Mouse (Mus musculus) spleen, postnatal 10 days (tissue): Measurements from ENCODE around the gene Zfp580.

Source experiments
- DNase-seq, 2 experiments: peaks; one replicate each; pipeline ENCODE4 v3.0.0; 2021 to 2022; ENCODE audit warnings: low spot score in 2 of 2

Gene Zfp580

GRCm38 (mm10) chr7:5035628-5036027, 15.7 kb upstream of the Zfp580 start:
- no peak for DNase-seq

GRCm38 (mm10) chr7:5036136-5036535, 15.2 kb upstream of the Zfp580 start:
- no peak for DNase-seq

DNA sequence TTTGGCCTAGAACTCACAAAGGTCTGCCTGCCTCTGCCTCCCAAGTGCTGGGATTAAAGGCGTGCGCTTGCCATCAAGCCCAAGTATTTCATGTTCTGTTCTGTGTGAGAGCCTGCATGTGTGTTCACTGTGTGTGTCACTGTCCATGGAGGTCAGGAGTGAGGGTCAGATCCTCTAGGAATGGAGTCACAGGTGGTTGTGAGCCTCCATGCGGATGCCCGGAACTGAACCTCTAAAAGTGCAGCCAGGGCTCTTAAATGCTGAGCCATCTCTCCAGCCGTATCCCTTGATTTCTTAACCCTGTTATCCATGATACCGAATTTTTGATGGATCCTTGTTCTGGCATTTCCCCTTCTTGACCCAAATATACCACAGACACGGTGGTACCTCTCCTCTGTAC, 14.3 kb upstream of the Zfp580 start:
- no peak for DNase-seq

- DNase-seq: no peak
Measured at GRCm38 (mm10) chr7:5037467-5037866, 13.9 kb upstream of the Zfp580 start.

DNA sequence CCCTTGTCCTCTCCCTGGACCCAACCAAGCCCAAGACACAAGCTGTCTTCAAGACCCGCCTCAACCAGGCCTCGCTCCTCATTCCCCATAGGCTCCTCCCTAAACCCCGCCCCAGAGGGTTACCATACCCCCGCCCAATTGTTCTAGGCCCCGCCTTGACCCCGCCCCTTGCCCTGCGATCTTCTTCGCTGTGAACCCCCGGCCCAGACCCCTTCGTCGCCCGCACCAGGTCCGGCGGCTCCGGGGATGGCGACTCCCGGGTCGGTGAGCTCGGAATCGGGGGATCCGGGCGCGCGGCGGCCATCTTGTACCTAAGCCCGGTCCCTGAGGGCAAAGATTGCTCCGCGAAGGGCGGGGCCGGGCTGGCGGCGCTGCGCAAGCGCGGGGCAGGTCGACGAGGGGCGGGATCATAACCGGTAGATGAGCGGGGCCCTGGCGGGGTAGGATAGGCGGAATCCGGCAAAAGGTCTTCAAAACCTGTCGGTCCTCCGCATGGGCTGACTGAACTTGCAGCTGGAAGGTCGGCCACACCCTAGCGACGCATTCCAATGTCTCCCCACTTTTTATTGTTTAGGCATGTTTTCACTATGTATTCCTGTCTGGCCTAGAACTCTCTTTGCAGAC, 13.1 kb upstream of the Zfp580 start, which contains the start of gene Zfp784:
Gene Zfp784 (minus strand): TSS at position 338 of the 624 bp plus-strand sequence.
- DNase-seq: peak; percentile 95

GRCm38 (mm10) chr7:5038940-5039339, 12.4 kb upstream of the Zfp580 start:
- DNase-seq: peak in 1 of 2 experiments; percentile 20

DNA sequence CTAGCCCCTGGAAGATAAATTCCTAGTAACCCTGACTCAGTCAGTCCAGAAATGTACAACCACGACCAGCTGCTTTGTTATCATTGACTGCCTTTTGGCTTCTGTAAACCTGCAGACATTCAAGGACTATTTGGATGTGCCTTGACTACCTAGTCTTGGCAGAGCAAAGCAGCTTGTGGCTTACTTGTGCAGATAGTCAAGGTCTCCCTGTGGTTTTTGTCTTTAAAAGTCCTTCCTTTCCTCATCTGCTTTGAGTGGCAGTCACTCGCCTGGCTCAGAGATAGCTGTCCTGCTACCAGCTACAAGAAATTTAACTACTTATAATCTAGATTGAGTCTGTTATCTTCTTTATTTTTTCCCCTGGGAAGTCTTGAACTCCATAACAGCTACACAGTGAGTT, 6.4 kb upstream of the Zfp580 start:
- DNase-seq: no peak

DNA sequence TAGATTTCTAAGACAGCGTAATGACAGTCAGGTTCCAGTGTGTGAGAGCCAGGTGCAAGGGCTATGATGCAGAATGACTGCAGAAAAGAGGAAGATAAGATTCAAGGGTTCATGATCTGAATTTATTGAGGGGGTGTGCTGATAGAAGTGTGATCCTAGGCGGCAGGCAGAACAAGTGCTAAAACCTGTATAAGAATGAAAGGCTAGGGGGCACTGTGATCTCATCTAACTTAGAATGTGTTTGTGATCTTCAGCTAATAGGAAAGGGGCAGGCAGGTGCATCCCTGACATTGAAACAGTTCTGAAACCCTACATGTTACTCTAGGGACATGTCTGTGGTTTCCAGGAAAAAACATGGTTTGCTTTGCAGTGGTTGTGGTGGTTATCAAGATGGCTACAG, 5.2 kb upstream of the Zfp580 start:
- no peak for DNase-seq

DNA sequence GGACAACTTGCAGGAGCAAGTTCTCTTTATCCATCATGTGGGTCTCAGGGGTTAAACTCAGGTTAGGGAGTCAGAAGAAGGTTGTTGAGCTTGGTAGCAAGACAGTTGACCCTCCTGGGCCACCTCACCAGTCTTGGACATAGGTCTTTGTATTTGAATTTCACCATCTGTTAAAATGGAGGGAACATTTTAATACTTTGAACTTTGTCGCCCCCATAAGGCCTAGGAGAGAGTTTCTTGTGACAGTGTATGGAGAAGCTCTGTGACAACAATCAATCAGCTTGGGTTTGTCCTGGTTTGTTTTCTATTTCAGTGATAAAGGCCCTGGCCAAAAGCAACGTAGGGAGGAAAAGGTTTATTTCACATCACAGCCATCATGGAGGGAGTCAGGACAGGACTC, 4.0 kb upstream of the Zfp580 start:
- no peak for DNase-seq

DNA sequence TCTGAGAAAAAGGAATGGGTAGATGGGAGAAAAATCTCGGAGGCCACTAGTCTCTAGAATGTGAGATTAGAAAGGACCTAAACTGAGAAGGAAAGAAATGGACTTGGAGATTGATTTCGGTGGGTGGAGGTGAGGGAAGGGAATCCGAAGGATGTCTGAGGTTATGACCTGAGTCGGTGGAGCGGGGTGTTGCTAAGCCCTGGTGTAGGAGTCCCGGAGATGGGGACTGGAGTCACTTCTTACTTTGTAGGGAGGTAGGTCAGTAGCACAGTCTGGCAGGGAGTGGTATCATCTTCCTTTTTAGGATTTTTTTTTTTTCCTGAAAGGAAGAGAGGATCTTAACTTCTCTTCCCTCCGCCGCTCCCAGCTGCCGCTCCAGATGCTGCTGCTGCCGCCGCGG, 1.1 kb downstream of the Zfp580 start:
- no peak for DNase-seq

DNA sequence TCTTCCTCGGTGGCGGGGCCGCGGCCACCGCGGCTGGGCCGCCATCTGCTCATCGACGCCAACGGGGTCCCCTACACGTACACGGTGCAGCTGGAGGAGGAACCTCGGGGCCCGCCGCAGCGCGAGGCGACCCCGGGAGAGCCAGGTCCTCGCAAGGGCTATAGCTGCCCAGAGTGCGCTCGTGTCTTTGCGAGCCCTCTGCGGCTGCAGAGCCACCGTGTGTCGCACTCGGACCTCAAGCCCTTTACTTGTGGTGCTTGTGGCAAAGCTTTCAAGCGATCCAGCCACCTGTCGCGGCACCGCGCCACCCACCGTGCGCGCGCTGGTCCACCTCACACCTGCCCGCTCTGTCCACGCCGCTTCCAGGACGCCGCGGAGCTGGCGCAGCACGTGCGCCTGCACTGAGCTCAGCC, 1.6 kb downstream of the Zfp580 start:
- DNase-seq: no peak

GRCm38 (mm10) chr7:5053456-5054179, 2.3 kb downstream of the Zfp580 start:
- DNase-seq: no peak

DNA sequence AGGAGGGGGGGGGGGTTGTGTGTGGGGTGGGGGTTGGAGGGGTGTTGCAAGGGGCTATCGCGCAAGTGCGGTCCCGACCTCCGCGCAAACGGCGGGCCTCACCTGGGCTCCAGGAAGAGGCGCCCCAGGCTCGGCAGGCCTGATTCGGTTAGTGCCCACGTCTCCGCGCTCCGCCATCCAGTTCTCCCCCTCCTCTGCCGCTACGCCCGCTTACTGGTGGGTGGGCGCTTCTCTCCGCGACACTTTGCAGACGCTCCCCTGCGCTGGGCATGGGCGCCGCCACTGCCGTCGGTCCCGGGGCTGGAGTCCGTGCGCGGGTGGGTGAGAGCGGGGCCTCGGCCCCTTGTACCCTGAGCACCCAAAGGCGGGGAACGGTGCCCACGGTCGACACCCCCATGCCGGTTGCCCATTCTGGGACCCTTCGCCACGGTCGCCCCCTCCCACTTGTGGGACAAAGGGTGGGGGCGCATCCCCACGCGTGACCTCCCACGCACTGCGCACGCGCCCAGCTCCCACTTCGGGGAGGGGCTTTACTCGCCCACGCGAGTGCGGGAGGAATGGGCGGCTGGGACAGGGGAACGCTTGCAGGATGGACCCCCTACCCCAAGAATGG, 5.4 kb downstream of the Zfp580 start:
- no peak for DNase-seq

DNA sequence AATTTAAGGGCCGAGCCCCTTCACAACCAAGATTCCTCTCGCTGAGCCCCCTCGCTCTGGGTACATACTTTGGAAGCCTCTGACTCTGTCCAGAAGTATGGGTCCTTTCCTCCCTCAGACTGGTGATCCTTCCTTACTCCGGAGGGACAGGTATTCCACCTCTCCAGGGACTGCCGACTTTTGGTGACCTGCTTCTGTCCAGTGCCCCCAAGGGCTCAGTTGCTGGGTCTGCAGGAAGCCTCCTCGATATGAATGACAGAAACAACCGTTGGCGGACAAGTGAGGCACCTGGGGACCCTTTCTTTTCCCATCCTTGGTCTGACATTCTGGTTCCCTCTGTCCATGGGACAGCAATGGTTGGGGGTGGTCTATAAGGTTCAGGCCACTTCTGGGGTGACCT, 6.0 kb downstream of the Zfp580 start:
- DNase-seq: no peak

- peak in 1 of 2 experiments; percentile 58 for DNase-seq
Measured at GRCm38 (mm10) chr7:5057804-5058203, 6.5 kb downstream of the Zfp580 start.

DNA sequence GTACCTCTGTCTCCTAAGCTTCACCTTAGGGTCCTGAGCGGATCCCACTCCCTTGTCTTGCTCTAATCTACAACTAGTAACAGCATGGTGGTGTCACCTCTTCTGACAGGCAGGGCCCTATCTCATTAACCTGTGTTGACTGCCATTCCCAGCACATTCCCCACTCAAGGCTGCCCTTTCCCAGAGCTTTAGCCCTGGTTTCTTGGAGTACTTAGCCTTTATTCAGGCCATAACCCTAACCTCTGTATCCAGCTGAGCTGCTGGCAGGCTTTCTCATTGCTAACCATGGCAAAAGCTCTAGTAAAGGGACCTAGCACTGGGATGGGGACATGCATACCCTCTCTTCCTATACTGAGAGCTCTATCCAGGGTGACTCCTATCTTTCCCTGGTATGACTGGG, 7.3 kb downstream of the Zfp580 start:
- no peak for DNase-seq

DNA sequence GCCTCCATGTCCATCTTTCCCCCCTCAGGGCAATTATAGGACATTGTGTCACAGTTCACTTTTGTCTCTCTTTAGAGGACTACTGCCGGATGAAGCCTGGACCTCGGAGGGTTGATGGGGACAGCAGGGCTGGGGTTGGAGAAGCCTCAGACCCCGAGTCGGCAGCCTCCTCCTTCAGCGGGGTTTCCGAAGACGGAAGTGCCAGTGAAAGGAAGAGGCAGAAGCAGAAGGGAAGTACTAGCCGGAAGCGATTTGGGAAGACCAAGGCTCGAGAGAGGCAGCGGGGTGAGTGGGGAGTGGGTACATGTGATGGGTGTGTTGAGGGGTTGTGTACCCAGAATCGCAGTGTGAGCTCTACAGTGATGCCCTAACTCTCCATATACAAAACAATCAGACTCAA, 8.1 kb downstream of the Zfp580 start:
- DNase-seq: no peak

- peak; percentile 66 to 87 for DNase-seq
Measured at GRCm38 (mm10) chr7:5060239-5060731, 8.9 kb downstream of the Zfp580 start.

GRCm38 (mm10) chr7:5060944-5061773, 9.8 kb downstream of the Zfp580 start:
- peak; percentile 91 to 97 for DNase-seq

DNA sequence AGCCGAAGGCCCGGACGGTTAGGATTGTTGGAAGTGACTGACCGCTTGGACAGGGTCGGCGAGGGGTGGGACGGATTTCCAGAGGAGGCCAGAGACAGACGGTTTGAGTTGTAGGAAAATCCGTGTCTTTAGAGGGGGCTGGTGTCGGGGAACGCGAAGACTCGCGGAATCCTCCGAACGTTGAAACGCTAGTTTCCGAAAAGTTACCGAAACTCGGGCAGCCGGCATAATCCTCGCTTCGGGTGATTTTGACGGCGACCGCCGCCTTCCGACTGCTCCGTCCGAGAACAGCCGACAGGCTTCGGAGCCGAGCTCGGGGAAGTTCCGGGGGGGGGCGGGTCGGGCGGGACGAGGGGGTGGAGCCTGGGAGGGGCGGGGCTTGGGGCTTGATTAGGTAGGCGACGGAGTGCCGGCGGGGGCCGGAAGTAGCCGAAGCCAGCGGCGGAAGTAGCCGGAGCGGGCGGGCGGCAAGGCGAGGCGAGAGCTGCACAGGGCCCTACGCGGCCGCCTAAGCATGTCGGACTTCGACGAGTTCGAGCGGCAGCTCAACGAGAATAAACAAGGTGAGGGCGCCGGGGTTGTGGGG, 10.5 kb downstream of the Zfp580 start, which contains the start of gene U2af2:
Gene U2af2 (plus strand): TSS at position 370 of the 586 bp plus-strand sequence.
- peak; percentile 90 to 98 for DNase-seq

DNA sequence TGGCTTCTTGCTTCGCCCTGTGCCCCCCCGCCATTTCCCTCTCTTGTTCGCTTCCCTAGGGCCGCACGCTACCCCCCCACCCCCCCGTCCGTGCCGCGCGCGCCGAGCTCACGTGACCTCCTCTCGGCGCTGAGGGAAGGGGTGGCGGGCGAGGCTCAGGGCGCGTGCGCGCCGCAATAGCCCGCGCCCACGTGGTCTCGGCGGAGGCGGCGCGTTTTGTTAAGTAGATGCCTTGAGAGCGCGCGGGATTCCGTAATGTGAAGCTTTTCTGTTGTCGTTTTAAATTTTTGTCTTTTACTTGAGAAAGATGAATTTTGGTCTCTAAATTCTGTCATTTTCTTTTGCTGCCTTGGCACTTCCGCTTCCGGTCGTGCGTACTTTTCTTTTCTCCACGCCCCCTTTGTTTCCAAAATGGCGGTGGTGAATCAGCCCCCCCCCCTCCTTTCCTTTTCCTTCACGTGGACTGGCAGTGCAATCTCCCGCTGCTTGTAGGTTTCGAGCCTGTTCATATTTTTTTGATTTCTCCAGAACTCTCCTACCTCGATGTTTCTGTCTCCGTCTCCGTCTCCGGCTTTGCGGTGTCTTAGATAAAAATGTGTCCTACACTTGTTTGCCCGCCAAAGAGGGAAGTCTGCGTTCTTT, 11.1 kb downstream of the Zfp580 start:
- peak in 1 of 2 experiments; percentile 77 for DNase-seq
